Mouse (Mus musculus): ENCODE measurements at regions not wholly inside any gene's neighbourhood (a gene's known extent, or its start where the extent isn't known, plus 50 kb on each side); places are given as distances from the start of the nearest gene placed in this dataset.

DNA sequence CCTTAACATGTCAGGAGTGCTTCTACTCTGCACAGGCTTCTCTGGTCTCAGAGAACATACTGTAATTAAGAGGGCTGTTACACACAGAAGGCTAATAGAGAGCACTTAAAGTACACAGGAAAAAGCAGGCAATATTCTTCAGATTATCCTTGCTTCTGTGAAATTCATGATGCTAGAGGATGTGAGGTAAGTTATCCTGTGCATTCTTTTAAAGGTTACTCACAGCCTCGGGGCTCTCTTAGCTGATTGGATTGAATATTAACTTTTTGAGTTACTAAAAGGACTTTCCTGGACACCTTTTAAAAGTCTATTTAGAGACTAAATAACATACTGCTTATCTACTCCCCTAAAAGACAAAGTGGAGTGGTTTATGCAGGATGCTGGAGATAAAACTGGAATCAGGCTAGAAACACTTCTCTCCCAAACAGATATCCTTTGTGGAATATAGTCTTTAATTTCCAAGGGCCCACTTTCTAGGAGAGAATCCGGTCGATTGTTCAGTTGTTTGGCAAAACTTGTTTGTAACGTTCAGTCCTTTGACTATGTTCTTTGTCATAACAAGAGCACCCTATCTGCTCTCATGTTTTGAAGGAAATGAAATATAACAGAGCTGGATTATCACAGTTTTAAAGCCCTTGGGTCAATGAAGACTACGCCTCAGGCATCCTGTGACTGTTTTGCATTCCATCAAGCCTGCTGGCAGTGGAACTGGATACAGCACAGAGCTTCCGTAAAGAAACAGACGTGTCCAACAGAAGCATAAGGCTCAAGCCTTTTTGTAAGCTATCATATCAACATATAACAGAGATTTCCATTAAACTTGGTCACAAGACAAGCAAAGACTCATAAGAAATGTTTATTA, 537.5 kb upstream of the Map3k7 start:
- TF ChIP-seq CTCF (IDR thresholded peaks at IDR 0.05; ENCODE audit: low read depth, low read length) = no peak
- TF ChIP-seq POLR2A (IDR thresholded peaks at IDR 0.05; ENCODE audit: extremely low read depth, insufficient read depth, low read length) = no peak
